Mouse (Mus musculus) megakaryocyte-erythroid progenitor cell, adult 5 weeks (primary cell): Measurements from ENCODE around the gene Zbtb22. TPM values are rescaled to one million over a fixed set of nuclear protein-coding genes. Genes with fewer than 3 reads are reported as not detected.

Experiments used
- polyA plus RNA-seq: library from polyadenylated mRNA; stranded (reverse); fragments of >175 nt; gene quantifications from 2 replicates; pipeline ENCODE4 v1.2.3, GENCODE M21; 2012

Zbtb22 gene
- polyA plus RNA-seq, result 54.2 and 58.7 TPM in 2 replicates

GRCm38 (mm10) chr17:33915671-33916250 lies at the start of gene Zbtb22, which contains the start of gene Tapbp:
Zbtb22 (plus strand) TSS chr17:33915904.
Tapbp (plus strand) TSS chr17:33915899.

DNA sequence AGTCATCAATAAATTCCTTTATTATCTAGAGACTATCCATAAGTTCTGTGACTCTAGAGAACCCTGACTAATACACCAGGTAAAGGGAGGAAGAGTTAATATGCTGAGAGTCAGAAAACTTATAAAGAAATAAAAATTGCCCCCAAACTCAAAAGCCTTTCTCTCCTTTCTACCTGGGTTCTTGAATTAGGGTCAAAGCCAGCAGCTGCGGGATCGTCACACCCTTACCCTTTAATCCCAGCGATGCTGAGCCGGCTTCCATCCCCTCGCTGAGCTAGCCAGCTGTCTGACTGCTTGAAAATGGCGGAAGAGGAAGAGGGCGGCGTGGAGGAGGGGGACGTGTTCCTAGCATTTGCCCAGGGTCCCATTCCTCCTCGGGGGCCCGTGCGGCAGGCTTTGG lies 42.2 kb upstream of the Zbtb22 start, which contains the start of gene Gm7029:
TSS of gene Gm7029 (plus strand) at position 301 of the 400 bp plus-strand sequence.

GRCm38 (mm10) chr17:33890533-33891059 lies 25.1 kb upstream of the Zbtb22 start, which contains the start of gene Kifc1:
Kifc1 (minus strand) TSS chr17:33890661.

DNA sequence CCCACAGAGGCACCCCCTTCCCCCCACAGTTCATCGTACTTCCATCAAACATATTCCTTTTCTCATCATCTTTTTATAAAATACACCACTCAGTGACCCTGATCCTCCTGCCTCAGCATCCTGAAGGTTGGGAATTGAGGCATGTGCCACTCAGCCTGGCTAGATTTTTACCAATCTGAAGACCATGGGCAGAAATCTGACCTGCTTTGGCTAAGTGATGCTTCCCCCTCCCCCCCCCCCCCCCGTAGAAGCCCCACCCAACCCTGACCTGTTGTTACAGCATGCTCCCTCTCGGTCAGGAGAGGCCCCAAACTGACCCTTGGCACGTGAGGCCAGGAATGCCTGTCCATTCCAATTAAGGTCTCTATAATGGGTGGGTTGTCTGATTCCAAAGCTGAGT lies 10.9 kb upstream of the Zbtb22 start, which contains the start of gene Platr17:
TSS of gene Platr17 (plus strand) at position 301 of the 400 bp plus-strand sequence.

GRCm38 (mm10) chr17:33909077-33909868 lies 6.4 kb upstream of the Zbtb22 start, which contains the start of gene Daxx:
Daxx (plus strand) TSS chr17:33909414.

DNA sequence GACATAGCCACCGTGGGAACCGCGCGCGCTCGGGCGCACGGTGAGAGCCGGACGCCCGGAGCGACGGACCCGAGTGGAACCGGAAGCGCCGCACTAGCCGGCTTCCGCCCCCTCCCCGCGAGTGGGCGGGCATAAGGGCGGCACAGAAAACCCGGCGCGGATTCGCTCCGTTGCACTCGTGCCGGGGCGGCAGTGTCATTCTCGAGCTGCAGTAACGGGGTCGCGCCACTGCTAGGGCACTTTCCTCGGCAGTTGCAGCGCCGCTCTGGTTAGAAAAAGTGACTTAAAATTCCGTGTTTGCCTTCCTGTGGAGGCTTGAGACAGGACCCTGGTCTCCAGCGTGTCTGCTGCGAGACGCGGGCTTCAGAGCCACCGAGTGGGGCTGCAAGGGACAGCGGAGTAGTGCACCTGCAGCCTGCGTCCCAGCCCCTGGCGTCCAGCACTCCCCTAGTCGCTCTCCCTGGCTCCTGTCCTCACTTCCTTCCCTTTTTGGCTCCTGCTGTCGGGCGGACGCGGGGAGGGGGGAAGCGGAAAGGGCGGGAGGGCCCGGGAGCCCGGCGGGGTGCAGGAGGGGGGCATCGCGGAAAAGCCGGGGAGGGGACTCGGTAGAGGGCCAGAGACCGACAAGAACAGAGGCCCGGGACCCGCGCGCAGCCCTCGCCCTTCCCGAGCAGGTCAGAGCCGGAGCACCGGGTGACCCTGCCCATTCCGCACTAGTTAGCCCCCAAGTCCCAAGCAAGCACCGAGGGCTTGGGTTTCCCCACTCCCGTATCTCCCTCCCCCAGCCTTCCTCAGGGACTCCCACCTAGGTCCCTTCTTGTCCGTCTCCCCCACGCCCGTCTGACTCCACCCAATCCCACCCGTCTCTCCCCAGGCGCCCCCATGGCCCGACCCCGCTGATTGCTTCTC lies 13.9 kb downstream of the Zbtb22 start, which contains the start of gene Rgl2:
TSS of gene Rgl2 (plus strand) at position 173 of the 909 bp plus-strand sequence.

DNA sequence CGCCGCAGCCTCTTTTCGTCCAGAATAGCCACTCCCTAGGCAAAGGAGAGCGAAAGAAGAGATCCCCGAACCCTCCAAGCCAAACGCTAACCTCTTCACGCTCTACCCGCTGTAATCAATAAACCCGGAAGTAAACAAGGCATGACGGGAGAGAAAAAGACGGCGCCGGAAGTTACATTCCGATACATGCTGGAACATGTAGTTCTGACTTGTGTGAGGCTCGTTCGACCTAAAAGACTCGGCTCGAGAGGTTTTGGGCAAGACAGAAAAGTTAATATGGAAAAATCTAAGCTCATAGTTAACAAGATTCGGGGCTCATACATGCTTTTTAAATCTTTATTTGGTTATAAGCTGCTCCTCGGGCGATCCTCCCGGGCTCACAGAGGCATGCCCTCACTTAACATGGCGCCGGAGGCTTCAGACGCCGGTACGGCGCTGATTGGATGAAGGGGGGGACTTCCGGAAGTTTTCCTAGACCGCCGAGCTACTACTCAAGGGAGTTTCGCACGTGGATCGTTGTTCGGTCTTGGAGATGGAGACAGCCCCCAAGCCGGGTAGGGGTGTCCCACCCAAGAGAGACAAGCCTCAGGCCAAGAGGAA lies 24.6 kb downstream of the Zbtb22 start, which contains the start of the genes Pfdn6 and Wdr46:
TSS of gene Pfdn6 (minus strand) at position 138 of the 600 bp plus-strand sequence.
TSS of gene Wdr46 (plus strand) at position 455 of the 600 bp plus-strand sequence.

GRCm38 (mm10) chr17:33951021-33951946 lies 35.6 kb downstream of the Zbtb22 start, which contains the start of gene B3galt4:
B3galt4 (minus strand) TSS chr17:33951488.

GRCm38 (mm10) chr17:33955555-33956214 lies 40.0 kb downstream of the Zbtb22 start, which contains the start of the genes Vps52 and Rps18:
Vps52 (plus strand) TSS chr17:33955812.
Rps18 (minus strand) TSS chr17:33956001.

Other genes starting within 250 kb of the Zbtb22 start
- gene Hnrnpm, start 229.0 kb upstream of the Zbtb22 start, polyA plus RNA-seq, result 1,164 and 1,714 TPM in 2 replicates
- gene March2, start 197.2 kb upstream of the Zbtb22 start, polyA plus RNA-seq, result 16.8 and 20.2 TPM in 2 replicates
- 161 and 162 TPM in 2 replicates for gene Rab11b, start 155.4 kb upstream of the Zbtb22 start, polyA plus RNA-seq
- gene Angptl4, start 134.1 kb upstream of the Zbtb22 start, polyA plus RNA-seq, result 4.6 and 5.9 TPM in 2 replicates
- gene Kank3, start 105.4 kb upstream of the Zbtb22 start, polyA plus RNA-seq, result 2.8 and 2.9 TPM in 2 replicates
- gene Rps28, start 91.3 kb upstream of the Zbtb22 start, polyA plus RNA-seq, result 7,027 and 8,316 TPM in 2 replicates
- 544 and 641 TPM in 2 replicates for gene Ndufa7, start 91.3 kb upstream of the Zbtb22 start, polyA plus RNA-seq
- gene Cd320, start 72.8 kb upstream of the Zbtb22 start, polyA plus RNA-seq, result 21.7 and 28.1 TPM in 2 replicates
- gene Gm7029, start 42.1 kb upstream of the Zbtb22 start, polyA plus RNA-seq, result not detected in 2 replicates
- 46.4 and 49.9 TPM in 2 replicates for gene Kifc1, start 25.2 kb upstream of the Zbtb22 start, polyA plus RNA-seq
- gene Platr17, start 10.8 kb upstream of the Zbtb22 start, polyA plus RNA-seq, result 0.67 and 1.0 TPM in 2 replicates
- 45.6 and 53.3 TPM in 2 replicates for gene Daxx, start 6.5 kb upstream of the Zbtb22 start, polyA plus RNA-seq
- gene Tapbp, start within 50 bp of the Zbtb22 start, polyA plus RNA-seq, result 748 and 750 TPM in 2 replicates
- gene Rgl2, start 13.6 kb downstream of the Zbtb22 start, polyA plus RNA-seq, result 300 and 303 TPM in 2 replicates
- 332 and 390 TPM in 2 replicates for gene Pfdn6, start 24.4 kb downstream of the Zbtb22 start, polyA plus RNA-seq
- gene Wdr46, start 24.8 kb downstream of the Zbtb22 start, polyA plus RNA-seq, result 131 and 141 TPM in 2 replicates
- 12.5 and 21.8 TPM in 2 replicates for gene B3galt4, start 35.6 kb downstream of the Zbtb22 start, polyA plus RNA-seq
- gene Vps52, start 39.9 kb downstream of the Zbtb22 start, polyA plus RNA-seq, result 45.7 and 47.0 TPM in 2 replicates
- gene Rps18, start 40.1 kb downstream of the Zbtb22 start, polyA plus RNA-seq, result 788 and 958 TPM in 2 replicates
- 2,707 and 3,834 TPM in 2 replicates for gene H2-K1, start 84.4 kb downstream of the Zbtb22 start, polyA plus RNA-seq
- 50.5 and 69.1 TPM in 2 replicates for gene Ring1, start 108.8 kb downstream of the Zbtb22 start, polyA plus RNA-seq
- gene H2-Ke6, start 112.2 kb downstream of the Zbtb22 start, polyA plus RNA-seq, result 73.4 and 93.4 TPM in 2 replicates
- 124 and 129 TPM in 2 replicates for gene Slc39a7, start 115.8 kb downstream of the Zbtb22 start, polyA plus RNA-seq
- 259 and 275 TPM in 2 replicates for gene Rxrb, start 115.9 kb downstream of the Zbtb22 start, polyA plus RNA-seq
- gene Col11a2, start 123.5 kb downstream of the Zbtb22 start, polyA plus RNA-seq, result 18.1 and 22.9 TPM in 2 replicates
- 18.9 and 21.5 TPM in 2 replicates for gene H2-Oa, start 176.4 kb downstream of the Zbtb22 start, polyA plus RNA-seq
- gene H2-DMa, start 203.6 kb downstream of the Zbtb22 start, polyA plus RNA-seq, result 87.7 and 91.4 TPM in 2 replicates
- gene Brd2, start 206.7 kb downstream of the Zbtb22 start, polyA plus RNA-seq, result 509 and 540 TPM in 2 replicates
- 3.6 and 4.5 TPM in 2 replicates for gene H2-DMb2, start 227.4 kb downstream of the Zbtb22 start, polyA plus RNA-seq
- gene H2-DMb1, start 237.2 kb downstream of the Zbtb22 start, polyA plus RNA-seq, result 42.5 and 51.0 TPM in 2 replicates